ENCODE assay signal across 17 mouse cellular contexts in genomic region chr1:189359699-189360098, GRCm38 (mm10). TPM values are rescaled to one million over a fixed set of nuclear protein-coding genes. Genes with fewer than 3 reads are reported as not detected.
"Had no signal": no experiment of that assay in that cellular context is flagged by ENCODE, and none has a peak within 500 bp of the region (broad histone marks: within the 10 kb centered on the region; RNA-seq: fewer than 3 reads in every experiment).

No protein-coding gene starts in this region.

- ATAC-seq: intestine, postnatal 0 days; liver, postnatal 0 days had no signal

- H3K9me3 ChIP-seq: limb, embryonic 13.5 days; lung, embryonic 15.5 days had no signal

- H3K27me3 ChIP-seq: limb, embryonic 13.5 days; lung, embryonic 15.5 days had no signal

- H3K4me2 ChIP-seq: limb, embryonic 13.5 days; liver, embryonic 11.5 days; lung, embryonic 15.5 days; midbrain, embryonic 11.5 days had no signal

- H3K27ac ChIP-seq: kidney, postnatal 0 days; limb, embryonic 13.5 days; liver, embryonic 14.5 days had no signal

- DNase-seq: kidney, adult 2 months; kidney, postnatal 25 days; left cerebral cortex, postnatal 4 days; liver, postnatal 0 days; lung, postnatal 14 days; lung, postnatal 4 days; midbrain, embryonic 14.5 days; thymus, postnatal 25 days had no signal

- H3K36me3 ChIP-seq: limb, embryonic 13.5 days; lung, embryonic 15.5 days had no signal

- H3K9ac ChIP-seq: limb, embryonic 13.5 days; liver, embryonic 14.5 days; liver, postnatal 0 days; lung, embryonic 15.5 days had no signal

- H3K4me3 ChIP-seq: limb, embryonic 13.5 days; lung, embryonic 15.5 days had no signal

RNA-seq across cellular contexts. Expression of gene Kcnk2, which starts 42.4 kb away (rescaled TPM):
- total RNA-seq: megakaryocyte progenitor cell, adult 5-6 weeks; megakaryocyte-erythroid progenitor cell, adult 5-6 weeks had no signal
- polyA plus RNA-seq: liver, postnatal 0 days had no signal
